Mouse (Mus musculus) small intestine, adult 2 months (tissue): ENCODE results near the gene Poc1b.

Source experiments
- CTCF ChIP-seq: fragments of 200-500 bp; IDR thresholded peaks from 2 replicates; pipeline ENCODE4 v1.5.1; 2012; ENCODE audit warnings: low read depth, mild to moderate bottlenecking, control low read depth, inconsistent platforms, low read length, moderate library complexity, mixed read lengths; ENCODE audit not compliant: insufficient replicate concordance, insufficient read length; ENCODE audit errors: extremely low read depth
- POLR2A ChIP-seq: fragments of 200-500 bp; IDR thresholded peaks from 2 replicates; pipeline ENCODE4 v1.6.1; 2012; ENCODE audit warnings: low read depth, mild to moderate bottlenecking, control low read depth, inconsistent platforms, low read length, moderate library complexity

DNA sequence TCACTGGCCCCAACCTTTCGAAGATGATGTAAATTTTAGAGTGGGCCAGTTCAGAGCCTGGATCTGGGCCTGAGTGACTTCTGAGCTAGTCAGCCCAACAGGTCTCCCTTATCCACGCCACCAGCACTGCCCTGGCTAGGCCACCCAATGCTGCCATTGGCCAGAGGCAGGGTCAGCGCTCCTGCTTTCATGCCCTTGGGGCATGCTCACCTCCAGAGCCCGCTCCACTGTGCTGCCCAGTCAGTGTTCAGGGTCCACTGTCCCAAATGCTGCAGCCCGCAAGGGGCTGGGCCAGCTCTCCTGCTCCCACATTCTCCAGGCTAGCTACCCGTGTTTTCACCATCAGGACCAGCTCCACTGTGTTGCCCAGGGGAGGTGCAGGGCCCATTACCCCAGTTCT lies 43.2 kb downstream of the Poc1b start:
- TF ChIP-seq CTCF, result no peak
- TF ChIP-seq POLR2A, result no peak
